Mouse (Mus musculus) kidney, embryonic 16.5 days (tissue): ENCODE results near the gene Rhox3h. TPM values are rescaled to one million over a fixed set of nuclear protein-coding genes. Genes with fewer than 3 reads are reported as not detected.
"Not testable (repeated sequence)": the region's sequence is repeated elsewhere in the genome, so short reads cannot be mapped to it uniquely, and the experiment has no call there.

Source experiments
- ATAC-seq: fragments of 200-750 bp; cut with Nextera tagmentation; 2 replicates; pipeline ENCODE4 v1.8.0; 2017; ENCODE audit warnings: moderate TSS enrichment; ENCODE audit not compliant: low FRiP score, low TSS enrichment
- H3K27ac ChIP-seq: fragments of 300-500 bp; sonication (generic); 2 replicates; pipeline ENCODE4 v1.5.1; 2014; ENCODE audit warnings: low read length
- H3K27me3 ChIP-seq: fragments of 300-500 bp; sonication (generic); 2 replicates; pipeline ENCODE4 v1.6.1; 2014; ENCODE audit warnings: low read length, control low read depth, mixed read lengths; ENCODE audit not compliant: insufficient read depth
- H3K36me3 ChIP-seq: fragments of 300-500 bp; sonication (generic); 2 replicates; pipeline ENCODE4 v1.6.1; 2014; ENCODE audit warnings: low read length, control low read depth, mixed read lengths; ENCODE audit not compliant: insufficient read depth
- H3K4me1 ChIP-seq: fragments of 300-500 bp; sonication (generic); 2 replicates; pipeline ENCODE4 v1.6.1; 2014; ENCODE audit warnings: low read length, control low read depth, mixed read lengths; ENCODE audit not compliant: insufficient read depth
- H3K4me2 ChIP-seq: fragments of 300-500 bp; sonication (generic); replicated peaks from 2 replicates; pipeline ENCODE4 v1.6.1; 2014; ENCODE audit warnings: low read depth, low read length
- H3K4me3 ChIP-seq: fragments of 300-500 bp; sonication (generic); 2 replicates; pipeline ENCODE4 v1.5.1; 2014; ENCODE audit warnings: mild to moderate bottlenecking, low read length
- H3K9ac ChIP-seq: fragments of 300-500 bp; sonication (generic); replicated peaks from 2 replicates; pipeline ENCODE4 v1.6.1; 2014; ENCODE audit warnings: low read length
- H3K9me3 ChIP-seq: fragments of 300-500 bp; sonication (generic); 2 replicates; pipeline ENCODE4 v1.6.1; 2016; ENCODE audit warnings: low read length, control low read depth
- WGBS: fragments of 180-500 bp; shearing (Covaris S2); extraction: QIAGEN DNeasy Blood & Tissue Kit; methylation state at CpG from one replicate; pipeline ENCODE4 v1.1.7; 2014; 5-methylcytosine and 5-hydroxymethylcytosine counted together
- polyA plus RNA-seq: library from polyadenylated mRNA; unstranded; fragments of >200 nt; fragmentation: Nextera tagmentation; extraction: Ambion mirVana; gene quantifications from 2 replicates; pipeline ENCODE4 v1.2.1, GENCODE M21; 2015

Gene Rhox3h
- polyA plus RNA-seq = not detected in 2 replicates

DNA sequence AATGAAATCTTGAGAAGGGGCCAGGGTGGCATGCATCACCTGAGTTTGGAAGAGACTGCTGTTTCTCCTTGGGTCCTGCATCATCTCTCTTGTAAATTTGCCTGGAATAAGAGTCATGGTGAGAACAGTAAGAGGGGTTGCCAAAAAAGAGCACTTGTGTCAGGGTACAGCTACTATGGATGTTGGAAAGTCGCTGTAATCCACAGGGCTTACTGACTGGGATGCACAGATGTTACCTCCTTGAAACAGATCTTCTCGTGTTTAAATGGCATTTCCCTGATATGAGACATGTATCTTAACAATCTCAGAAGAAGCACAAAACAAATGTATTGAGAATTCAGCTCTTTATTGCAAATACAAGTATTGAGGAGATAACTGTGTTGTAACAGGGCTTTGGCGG lies at the start of gene Rhox3h:
Rhox3h (minus strand) TSS at position 101 of the 400 bp plus-strand sequence.
- H3K27me3 ChIP-seq, H3K36me3 ChIP-seq, H3K27ac ChIP-seq, H3K9me3 ChIP-seq, H3K4me3 ChIP-seq, ATAC-seq, H3K4me1 ChIP-seq, H3K9ac ChIP-seq, H3K4me2 ChIP-seq: not testable (repeated sequence)
- 78% methylated on average over 1 of the region's 3 CpGs for WGBS

GRCm38 (mm10) chrX:37701821-37702387 lies 33.3 kb upstream of the Rhox3h start:
- H3K27ac ChIP-seq = no peak overlapping the region
- no peaks in the 10 kb centered on the region for H3K27me3 ChIP-seq
- no peaks in the 10 kb centered on the region for H3K36me3 ChIP-seq
- no peaks in the 10 kb centered on the region for H3K4me1 ChIP-seq
- H3K9ac ChIP-seq = no peak overlapping the region
- no peaks in the 10 kb centered on the region for H3K9me3 ChIP-seq
- H3K4me2 ChIP-seq = no peak overlapping the region
- H3K4me3 ChIP-seq = no peak overlapping the region
- peak; percentile 42; the same call in 1 of the 2 replicates for ATAC-seq
- 62% methylated on average over 3 of the region's 3 CpGs for WGBS

DNA sequence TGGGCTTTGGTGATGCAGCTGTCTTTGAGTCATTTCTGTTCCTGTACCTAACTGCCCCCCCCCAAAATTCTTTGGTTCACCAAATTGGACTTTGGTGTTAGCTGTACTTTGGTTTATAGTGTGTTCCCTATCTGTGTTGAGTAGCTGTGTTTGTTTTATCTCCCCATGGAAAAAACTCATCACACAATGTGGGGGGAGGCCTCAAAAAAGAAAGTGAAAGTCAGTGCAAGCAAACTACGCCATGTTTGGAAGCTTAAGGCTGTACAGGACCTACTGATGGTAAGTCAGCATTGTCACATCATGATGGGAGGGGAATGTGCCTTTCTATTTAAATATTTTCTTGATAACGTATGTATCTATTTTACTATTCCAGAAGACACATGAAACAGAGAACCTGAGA lies 23.7 kb upstream of the Rhox3h start:
- H3K4me2 ChIP-seq = no peak overlapping the region
- no peak overlapping the region for H3K9ac ChIP-seq
- H3K9me3 ChIP-seq = no peaks in the 10 kb centered on the region
- no peaks in the 10 kb centered on the region for H3K36me3 ChIP-seq
- H3K27ac ChIP-seq = no peak overlapping the region
- no peak overlapping the region for H3K4me3 ChIP-seq
- 78% methylated on average over 2 of the region's 2 CpGs for WGBS
- H3K27me3 ChIP-seq = no peaks in the 10 kb centered on the region
- ATAC-seq = no peak
- no peaks in the 10 kb centered on the region for H3K4me1 ChIP-seq

- no peak overlapping the region for H3K27ac ChIP-seq
- H3K36me3 ChIP-seq = no peaks in the 10 kb centered on the region
- 84% methylated on average over 24 of the region's 24 CpGs for WGBS
- ATAC-seq = no peak
- H3K4me2 ChIP-seq = no peak overlapping the region
- no peak overlapping the region for H3K4me3 ChIP-seq
- H3K27me3 ChIP-seq = no peaks in the 10 kb centered on the region
- H3K4me1 ChIP-seq = no peaks in the 10 kb centered on the region
- H3K9me3 ChIP-seq = 0 out of 2 replicates have a peak, but pooled peaks cover 8% of the 10 kb centered on the region
- no peak overlapping the region for H3K9ac ChIP-seq
These were observed 14.6 kb upstream of the Rhox3h start for GRCm38 (mm10) chrX:37683031-37683715.

- ATAC-seq = not testable (repeated sequence)
- 86% methylated on average over 8 of the region's 8 CpGs for WGBS
These were observed 4.6 kb upstream of the Rhox3h start, which contains the start of gene Rhox2h for GRCm38 (mm10) chrX:37673177-37673576. Gene Rhox2h, minus strand, starts transcription at chrX:37673277.

DNA sequence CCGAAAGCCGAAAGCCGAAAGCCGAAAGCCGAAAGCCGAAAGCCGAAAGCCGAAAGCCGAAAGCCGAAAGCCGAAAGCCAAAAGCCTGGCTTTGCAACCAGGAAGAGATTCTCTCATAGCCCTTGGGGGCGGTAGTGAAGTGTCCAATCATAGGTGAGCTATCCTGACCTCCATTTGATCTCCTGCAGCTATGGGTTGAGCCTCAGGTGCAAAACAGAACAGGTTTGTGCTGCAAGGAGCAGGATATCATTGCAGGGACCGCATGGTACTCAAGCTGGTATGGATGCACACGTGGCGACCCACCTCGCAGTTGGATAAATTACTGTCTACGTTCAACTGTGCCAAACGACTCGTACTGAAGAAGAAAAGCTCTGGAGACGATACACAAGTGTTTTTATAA lies 17.3 kb downstream of the Rhox3h start, which contains the start of gene Rhox4g:
Rhox4g (minus strand) TSS at position 101 of the 400 bp plus-strand sequence.
- not testable (repeated sequence) for H3K4me2 ChIP-seq, H3K4me3 ChIP-seq, H3K27me3 ChIP-seq, H3K27ac ChIP-seq, H3K4me1 ChIP-seq, H3K36me3 ChIP-seq, H3K9me3 ChIP-seq, ATAC-seq, H3K9ac ChIP-seq
- 94% methylated on average over 16 of the region's 20 CpGs for WGBS

More at GRCm38 (mm10) chrX:37673177-37673576, 4.6 kb upstream of the Rhox3h start, which contains the start of gene Rhox2h:
- not testable (repeated sequence) for H3K36me3 ChIP-seq, H3K27me3 ChIP-seq, H3K4me1 ChIP-seq, H3K4me3 ChIP-seq, H3K27ac ChIP-seq, H3K9me3 ChIP-seq, H3K9ac ChIP-seq, H3K4me2 ChIP-seq

DNA sequence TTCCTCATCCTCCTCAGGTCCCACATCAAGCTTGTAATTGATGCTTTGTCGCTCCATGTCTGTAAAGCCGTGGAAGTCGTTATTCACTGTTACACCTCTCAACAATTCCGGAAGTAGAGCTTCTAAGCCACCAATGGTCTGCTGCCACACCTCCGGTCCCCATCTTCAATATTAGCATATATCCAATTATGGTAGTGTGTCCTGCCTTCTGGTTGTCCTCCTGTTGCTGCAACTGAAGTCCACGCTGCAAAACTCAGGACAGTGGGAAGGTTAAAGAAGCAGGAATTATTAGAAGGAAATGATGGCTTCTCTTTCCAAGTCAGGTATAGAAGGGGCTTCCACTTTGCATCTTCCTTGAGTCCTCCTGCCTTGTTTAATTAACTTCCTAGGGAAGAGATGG lies 25.2 kb downstream of the Rhox3h start, which contains the start of gene Rhox2g:
Rhox2g (minus strand) TSS at position 101 of the 400 bp plus-strand sequence.
- not testable (repeated sequence) for H3K36me3 ChIP-seq, H3K9me3 ChIP-seq, H3K27ac ChIP-seq, H3K4me1 ChIP-seq, H3K4me2 ChIP-seq, ATAC-seq, H3K9ac ChIP-seq, H3K4me3 ChIP-seq, H3K27me3 ChIP-seq
- 86% methylated on average over 6 of the region's 6 CpGs for WGBS

DNA sequence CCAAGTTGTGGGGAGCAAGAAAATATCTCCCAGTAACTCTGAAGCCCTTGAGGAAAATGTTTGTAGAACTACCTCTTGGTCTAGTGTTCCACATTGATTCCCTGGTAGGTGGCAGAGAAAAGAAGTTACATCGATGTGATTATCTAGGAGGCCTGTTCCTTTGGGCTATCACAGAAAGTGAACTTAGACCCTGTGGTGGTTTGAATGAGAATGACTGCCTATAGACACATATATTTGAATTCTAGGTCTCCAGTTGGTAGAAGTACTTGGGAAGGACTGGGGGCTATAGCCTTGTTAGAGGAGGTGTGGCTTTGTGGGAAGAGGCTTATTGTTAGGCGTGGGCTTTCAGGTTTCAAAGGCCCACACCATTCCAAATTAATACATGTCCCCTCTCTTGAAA lies 40.1 kb downstream of the Rhox3h start, which contains the start of gene Rhox3g:
Rhox3g (minus strand) TSS at position 101 of the 400 bp plus-strand sequence.
- H3K27ac ChIP-seq, H3K4me3 ChIP-seq, H3K9ac ChIP-seq, H3K36me3 ChIP-seq, H3K27me3 ChIP-seq, H3K4me1 ChIP-seq, ATAC-seq, H3K4me2 ChIP-seq, H3K9me3 ChIP-seq: not testable (repeated sequence)
- 91% methylated on average over 2 of the region's 2 CpGs for WGBS
